Mouse (Mus musculus) stomach, postnatal 0 days (tissue): ENCODE measurements at regions not wholly inside any gene's neighbourhood (a gene's known extent, or its start where the extent isn't known, plus 50 kb on each side); places are given as distances from the start of the nearest gene placed in this dataset.

Experiments
- ATAC-seq: fragments of 200-750 bp; cut with Nextera tagmentation; 2 replicates; pipeline ENCODE4 v1.8.0; 2017; ENCODE audit not compliant: low FRiP score, low TSS enrichment
- DNase-seq: peaks from one replicate; pipeline ENCODE4 v3.0.0-alpha.2; 2016; ENCODE audit warnings: low spot score
- H3K27ac ChIP-seq: fragments of 300-500 bp; sonication (generic); replicated peaks from 2 replicates; pipeline ENCODE4 v1.5.1; 2014; ENCODE audit warnings: mild to moderate bottlenecking, control low read depth
- H3K27me3 ChIP-seq: fragments of 300-500 bp; sonication (generic); 2 replicates; pipeline ENCODE4 v1.6.1; 2014; ENCODE audit warnings: low read length; ENCODE audit not compliant: control insufficient read depth, insufficient read depth
- H3K36me3 ChIP-seq: fragments of 300-500 bp; sonication (generic); 2 replicates; pipeline ENCODE4 v1.6.1; 2014; ENCODE audit warnings: low read length, mixed read lengths; ENCODE audit not compliant: control insufficient read depth, insufficient read depth
- H3K4me1 ChIP-seq: fragments of 300-500 bp; sonication (generic); replicated peaks from 2 replicates; pipeline ENCODE4 v1.6.1; 2014; ENCODE audit warnings: antibody characterized with exemption; ENCODE audit not compliant: control insufficient read depth, insufficient read depth
- H3K4me2 ChIP-seq: fragments of 300-500 bp; sonication (generic); replicated peaks from 2 replicates; pipeline ENCODE4 v1.6.1; 2014; ENCODE audit warnings: low read depth, mild to moderate bottlenecking, control low read depth, moderate library complexity
- H3K4me3 ChIP-seq: fragments of 300-500 bp; sonication (generic); 2 replicates; pipeline ENCODE4 v1.5.1; 2014; ENCODE audit warnings: low read depth, low read length, control low read depth
- H3K9ac ChIP-seq: fragments of 300-500 bp; sonication (generic); 2 replicates; pipeline ENCODE4 v1.6.1; 2014; ENCODE audit warnings: mild to moderate bottlenecking, low read length, control low read depth, mixed read lengths
- H3K9me3 ChIP-seq: fragments of 300-500 bp; sonication (generic); 2 replicates; pipeline ENCODE4 v1.6.1; 2016; ENCODE audit warnings: low read length; ENCODE audit not compliant: control insufficient read depth
- CTCF ChIP-seq: IDR thresholded peaks from 2 replicates; pipeline ENCODE4 v1.5.1; 2016; ENCODE audit warnings: antibody characterized with exemption, low read depth, mild to moderate bottlenecking, moderate library complexity
- EP300 ChIP-seq: optimal IDR thresholded peaks from 2 replicates; pipeline ENCODE3; 2016; ENCODE audit warnings: antibody characterized with exemption
- WGBS: fragments of 180-500 bp; shearing (Covaris S2); extraction: QIAGEN DNeasy Blood & Tissue Kit; methylation state at CpG from one replicate; pipeline ENCODE4 v1.1.7; 2014; 5-methylcytosine and 5-hydroxymethylcytosine counted together

DNA sequence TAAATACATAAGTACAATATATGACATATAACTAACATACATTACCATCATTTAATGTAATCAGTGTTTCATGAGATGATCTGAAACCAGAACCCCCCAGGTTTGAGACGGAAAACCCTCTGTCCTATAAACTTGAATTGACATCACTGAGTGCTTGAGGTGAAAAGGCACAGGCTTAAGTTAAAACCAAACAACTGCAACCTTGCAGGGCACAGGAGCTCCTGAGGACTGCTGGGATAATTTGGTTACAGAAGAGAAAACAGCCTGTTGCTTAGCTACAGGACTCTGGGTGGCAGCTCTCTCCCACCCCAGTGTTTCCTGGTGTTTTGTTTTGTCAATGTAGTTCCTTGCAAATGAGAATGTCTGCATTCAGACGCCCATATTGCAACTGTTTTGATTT, 259.5 kb downstream of the Etv1 start:
- Histone ChIP-seq H3K9ac (no peak overlapping the region), H3K4me3 (no peak overlapping the region), H3K36me3 (no peaks in the 10 kb centered on the region), H3K27me3 (no peaks in the 10 kb centered on the region), H3K27ac (no peak overlapping the region), H3K9me3 (no peaks in the 10 kb centered on the region), H3K4me2 (no peak overlapping the region), H3K4me1 (no peaks in the 10 kb centered on the region)
- TF ChIP-seq CTCF (no peak), EP300 (no peak)
- DNase-seq (no peak), ATAC-seq (no peak)
- WGBS, result 37% methylated on average over 2 of the region's 2 CpGs

DNA sequence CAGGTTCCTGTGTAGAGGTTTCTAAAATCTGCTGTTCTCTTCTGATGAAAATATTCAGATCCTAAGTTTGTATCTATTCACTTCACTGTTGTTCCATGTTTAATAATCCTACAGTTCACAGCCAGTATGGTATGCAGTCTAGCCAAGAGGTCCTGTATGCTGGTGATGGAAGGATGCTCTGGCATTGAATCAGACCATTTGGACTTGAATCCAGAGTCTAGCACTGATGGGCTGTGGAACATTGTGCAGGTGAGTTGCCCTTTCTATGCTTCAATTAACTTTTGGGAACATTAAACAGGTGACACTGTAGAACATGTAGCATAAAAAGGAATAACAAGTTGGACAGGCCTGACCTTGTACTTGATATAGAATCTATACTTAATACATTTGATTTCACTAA, 267.9 kb downstream of the Etv1 start:
- no peaks in the 10 kb centered on the region for H3K9me3 ChIP-seq
- no peak overlapping the region for H3K9ac ChIP-seq
- no peak overlapping the region for H3K4me2 ChIP-seq
- H3K4me3 ChIP-seq, result no peak overlapping the region
- H3K36me3 ChIP-seq, result no peaks in the 10 kb centered on the region
- H3K27me3 ChIP-seq, result no peaks in the 10 kb centered on the region
- H3K27ac ChIP-seq, result no peak overlapping the region
- ATAC-seq, result no peak
- no peak for DNase-seq
- no peaks in the 10 kb centered on the region for H3K4me1 ChIP-seq
- TF ChIP-seq CTCF (no peak), EP300 (no peak)

DNA sequence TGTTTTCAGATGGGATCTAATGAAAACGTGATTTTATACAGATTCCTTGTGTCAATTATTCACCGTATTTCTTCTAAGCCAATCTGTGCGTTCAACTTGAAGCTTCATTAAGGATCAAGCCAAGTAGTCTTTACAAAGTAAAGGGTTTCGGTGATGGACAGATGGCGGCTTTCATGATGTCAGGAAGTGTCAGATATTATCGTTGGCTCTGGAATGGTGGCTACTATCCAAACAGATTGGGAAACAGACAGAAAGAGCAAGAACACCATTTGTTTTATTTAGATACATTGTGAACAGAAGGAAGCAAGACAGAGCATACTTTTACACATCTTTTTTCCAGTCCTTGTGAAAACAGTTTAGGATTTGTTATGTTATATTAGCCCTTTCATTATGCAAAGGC, 269.3 kb downstream of the Etv1 start:
- Histone ChIP-seq H3K9me3 (no peaks in the 10 kb centered on the region), H3K27ac (no peak overlapping the region), H3K4me1 (no peaks in the 10 kb centered on the region), H3K27me3 (no peaks in the 10 kb centered on the region), H3K4me2 (no peak overlapping the region), H3K36me3 (no peaks in the 10 kb centered on the region), H3K9ac (no peak overlapping the region), H3K4me3 (no peak overlapping the region)
- DNase-seq (no peak), ATAC-seq (no peak)
- TF ChIP-seq CTCF (no peak), EP300 (no peak)
- 50% methylated on average over 6 of the region's 6 CpGs for WGBS

DNA sequence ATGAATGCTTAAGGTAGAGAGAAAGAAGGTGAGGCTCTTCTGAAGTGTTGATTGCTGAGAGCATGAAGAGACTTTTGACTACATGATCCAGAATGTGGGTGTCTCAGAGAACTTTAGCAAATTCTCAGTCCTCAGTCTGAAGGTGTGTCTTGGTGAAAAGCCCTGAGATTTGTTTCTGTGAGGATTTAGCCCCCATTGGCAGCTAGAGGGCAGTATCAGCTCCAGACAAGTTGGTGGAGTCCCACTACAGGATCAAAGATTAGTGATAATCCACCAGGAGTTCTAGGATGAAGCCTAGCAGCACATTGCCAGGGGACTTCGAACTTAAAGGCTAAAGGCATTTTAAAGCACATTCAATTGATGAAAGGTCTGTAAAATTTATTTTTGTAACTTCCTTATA, 269.8 kb downstream of the Etv1 start:
- no peaks in the 10 kb centered on the region for H3K9me3 ChIP-seq
- TF ChIP-seq EP300 (no peak), CTCF (peak; percentile 54)
- H3K27me3 ChIP-seq, result no peaks in the 10 kb centered on the region
- no peaks in the 10 kb centered on the region for H3K4me1 ChIP-seq
- no peak for ATAC-seq
- H3K4me2 ChIP-seq, result no peak overlapping the region
- no peaks in the 10 kb centered on the region for H3K36me3 ChIP-seq
- H3K27ac ChIP-seq, result no peak overlapping the region
- DNase-seq, result no peak
- WGBS, result 84% methylated on average over 1 of the region's 1 CpGs
- H3K4me3 ChIP-seq, result no peak overlapping the region
- H3K9ac ChIP-seq, result no peak overlapping the region

DNA sequence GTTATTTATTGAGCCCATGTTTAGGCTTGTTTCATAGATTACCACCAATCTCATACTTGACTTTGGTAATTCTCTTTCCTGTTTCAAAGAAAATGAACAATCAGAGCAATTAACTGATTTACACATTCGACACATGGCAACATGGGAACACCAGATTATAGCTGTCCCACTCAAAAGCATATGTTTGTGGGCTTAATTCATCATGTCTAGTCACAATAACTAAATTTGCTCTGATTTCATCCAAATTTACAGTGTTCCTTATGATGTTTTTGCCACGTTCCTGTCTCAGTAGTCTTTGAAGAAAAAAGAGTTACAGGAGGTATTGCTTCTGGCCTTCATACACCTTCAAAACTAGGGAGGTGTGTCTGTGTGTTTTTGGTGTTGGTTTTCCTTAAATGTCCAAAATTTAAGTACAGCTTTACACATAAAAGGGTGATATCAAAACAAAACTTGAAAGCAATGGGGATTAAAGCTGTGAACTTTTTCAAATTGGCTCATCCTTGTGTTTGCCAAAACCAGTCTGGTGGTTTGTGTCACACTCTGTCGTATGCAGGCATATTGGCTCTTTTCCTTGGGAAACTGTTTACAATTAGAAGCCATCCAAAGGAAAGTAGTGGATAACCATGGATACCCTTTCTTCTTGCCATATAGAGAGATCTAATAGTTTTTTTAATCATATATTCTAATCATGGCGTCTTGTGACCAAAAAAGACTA, 291.3 kb downstream of the Etv1 start:
- no peaks in the 10 kb centered on the region for H3K36me3 ChIP-seq
- no peaks in the 10 kb centered on the region for H3K27me3 ChIP-seq
- WGBS, result 64% methylated on average over 4 of the region's 4 CpGs
- no peak overlapping the region for H3K27ac ChIP-seq
- no peak overlapping the region for H3K9ac ChIP-seq
- H3K4me2 ChIP-seq, result no peak overlapping the region
- TF ChIP-seq EP300 (no peak), CTCF (no peak)
- no peaks in the 10 kb centered on the region for H3K9me3 ChIP-seq
- DNase-seq (no peak), ATAC-seq (no peak)
- no peak overlapping the region for H3K4me3 ChIP-seq
- no peaks in the 10 kb centered on the region for H3K4me1 ChIP-seq

DNA sequence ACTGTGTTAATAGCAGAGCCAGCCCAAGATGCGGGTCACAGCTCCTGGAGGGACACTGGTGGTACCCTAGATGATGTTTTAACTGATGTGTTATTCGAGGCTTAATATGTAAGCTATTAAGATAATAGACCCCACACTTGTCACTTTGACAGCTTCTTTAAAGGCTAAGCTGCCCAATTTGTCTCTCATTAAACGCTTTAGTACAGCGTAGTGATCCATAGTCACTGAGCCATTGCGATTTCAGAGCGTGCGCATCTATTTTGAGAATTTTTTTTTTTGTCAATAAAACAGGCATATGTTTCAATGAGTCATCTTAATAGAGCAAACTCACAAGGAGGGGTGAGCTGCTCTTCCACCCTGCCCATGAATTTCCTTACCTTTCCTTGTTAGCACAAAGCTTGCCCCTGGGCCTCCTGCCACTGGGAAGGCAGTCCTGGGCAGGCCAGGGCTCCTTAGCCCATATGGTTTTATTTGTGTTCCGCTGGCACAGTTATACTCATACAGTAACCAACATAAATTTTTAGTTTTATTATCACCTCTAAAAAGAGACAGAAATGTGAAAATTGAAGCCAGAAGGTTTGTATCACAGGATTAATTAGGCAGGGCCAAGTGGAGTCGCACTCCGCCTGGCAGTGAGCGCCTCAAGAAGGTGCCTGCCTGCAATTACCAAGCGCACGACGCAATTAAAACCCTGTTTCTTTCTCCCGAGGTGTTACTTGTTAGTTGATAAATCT, 294.3 kb downstream of the Etv1 start:
- H3K27me3 ChIP-seq, result no peaks in the 10 kb centered on the region
- ATAC-seq (no peak), DNase-seq (no peak)
- no peaks in the 10 kb centered on the region for H3K4me1 ChIP-seq
- H3K9me3 ChIP-seq, result no peaks in the 10 kb centered on the region
- no peak overlapping the region for H3K4me3 ChIP-seq
- WGBS, result 87% methylated on average over 15 of the region's 15 CpGs
- H3K9ac ChIP-seq, result no peak overlapping the region
- no peak for TF ChIP-seq EP300
- no peak for TF ChIP-seq CTCF
- no peaks in the 10 kb centered on the region for H3K36me3 ChIP-seq
- no peak overlapping the region for H3K27ac ChIP-seq
- no peak overlapping the region for H3K4me2 ChIP-seq
